Mouse (Mus musculus) layer of hippocampus, postnatal 36 days (tissue): ENCODE results near the gene Adamtsl3. TPM values are rescaled to one million over a fixed set of nuclear protein-coding genes. Genes with fewer than 3 reads are reported as not detected.

Experiments
- DNase-seq, 2 experiments: peaks; one replicate each; pipeline ENCODE4 v3.0.0; 2022
- total RNA-seq, 2 experiments: library from RNA; stranded (reverse); gene quantifications; 2 replicates each; pipeline ENCODE4 v1.2.3; 2021

Gene Adamtsl3
- total RNA-seq, 2 experiments from 2014 or later, result 1.4 to 2.3 TPM

- DNase-seq, result no peak
Measured at GRCm38 (mm10) chr7:82424281-82424680, 88.8 kb downstream of the Adamtsl3 start.

GRCm38 (mm10) chr7:82425374-82425773 is 89.9 kb downstream of the Adamtsl3 start:
- no peak for DNase-seq

GRCm38 (mm10) chr7:82429447-82429846 is 94.0 kb downstream of the Adamtsl3 start:
- no peak for DNase-seq

GRCm38 (mm10) chr7:82431572-82431971 is 96.1 kb downstream of the Adamtsl3 start:
- DNase-seq, result no peak

GRCm38 (mm10) chr7:82433226-82433625 is 97.7 kb downstream of the Adamtsl3 start:
- no peak for DNase-seq

- no peak for DNase-seq
Measured at GRCm38 (mm10) chr7:82458376-82458775, 122.9 kb downstream of the Adamtsl3 start.

GRCm38 (mm10) chr7:82462921-82463523 is 127.5 kb downstream of the Adamtsl3 start:
- no peak for DNase-seq

GRCm38 (mm10) chr7:82464364-82464763 is 128.9 kb downstream of the Adamtsl3 start:
- DNase-seq, result no peak

- no peak for DNase-seq
Measured at GRCm38 (mm10) chr7:82465437-82465836, 129.9 kb downstream of the Adamtsl3 start.

- DNase-seq, result no peak
Measured at GRCm38 (mm10) chr7:82476441-82477221, 141.1 kb downstream of the Adamtsl3 start.

GRCm38 (mm10) chr7:82478461-82478860 is 143.0 kb downstream of the Adamtsl3 start:
- no peak for DNase-seq

- DNase-seq, result no peak
Measured at GRCm38 (mm10) chr7:82478861-82479755, 143.6 kb downstream of the Adamtsl3 start.

GRCm38 (mm10) chr7:82483426-82483825 is 147.9 kb downstream of the Adamtsl3 start:
- DNase-seq, result no peak

- DNase-seq, result no peak
Measured at GRCm38 (mm10) chr7:82484834-82485233, 149.3 kb downstream of the Adamtsl3 start.

GRCm38 (mm10) chr7:82485344-82485954 is 150.0 kb downstream of the Adamtsl3 start:
- no peak for DNase-seq

- no peak for DNase-seq
Measured at GRCm38 (mm10) chr7:82491018-82491417, 155.5 kb downstream of the Adamtsl3 start.

GRCm38 (mm10) chr7:82492881-82493280 is 157.4 kb downstream of the Adamtsl3 start:
- DNase-seq, result no peak

- no peak for DNase-seq
Measured at GRCm38 (mm10) chr7:82494220-82494619, 158.7 kb downstream of the Adamtsl3 start.

GRCm38 (mm10) chr7:82497064-82497463 is 161.6 kb downstream of the Adamtsl3 start:
- DNase-seq, result no peak

GRCm38 (mm10) chr7:82501306-82501705 is 165.8 kb downstream of the Adamtsl3 start:
- DNase-seq, result no peak

GRCm38 (mm10) chr7:82502511-82502910 is 167.0 kb downstream of the Adamtsl3 start:
- no peak for DNase-seq

- DNase-seq, result peak; percentile 59 to 65
Measured at GRCm38 (mm10) chr7:82504101-82504500, 168.6 kb downstream of the Adamtsl3 start.

- no peak for DNase-seq
Measured at GRCm38 (mm10) chr7:82530583-82530982, 195.1 kb downstream of the Adamtsl3 start.
